Mouse (Mus musculus) liver, embryonic 15.5 days (tissue): Measurements from ENCODE around the gene Col15a1. TPM values are rescaled to one million over a fixed set of nuclear protein-coding genes. Genes with fewer than 3 reads are reported as not detected.

Source experiments
- ATAC-seq: fragments of 200-750 bp; cut with Nextera tagmentation; 2 replicates; pipeline ENCODE4 v1.8.0; 2017; ENCODE audit warnings: moderate number of reproducible peaks, mild to moderate bottlenecking, moderate library complexity; ENCODE audit not compliant: insufficient read depth
- H3K27ac ChIP-seq: fragments of 300-500 bp; sonication (generic); replicated peaks from 2 replicates; pipeline ENCODE4 v1.5.1; 2015; ENCODE audit warnings: mild to moderate bottlenecking, inconsistent platforms
- H3K27me3 ChIP-seq: fragments of 300-500 bp; sonication (generic); 2 replicates; pipeline ENCODE4 v1.6.1; 2015; ENCODE audit warnings: mild to moderate bottlenecking, inconsistent platforms
- H3K36me3 ChIP-seq: fragments of 300-500 bp; sonication (generic); replicated peaks from 2 replicates; pipeline ENCODE4 v1.6.1; 2015; ENCODE audit warnings: moderate library complexity, mild to moderate bottlenecking, inconsistent platforms
- H3K4me1 ChIP-seq: fragments of 300-500 bp; sonication (generic); replicated peaks from 2 replicates; pipeline ENCODE4 v1.6.1; 2015; ENCODE audit warnings: inconsistent platforms
- H3K4me2 ChIP-seq: fragments of 300-500 bp; sonication (generic); 2 replicates; pipeline ENCODE4 v1.6.1; 2015; ENCODE audit warnings: moderate library complexity, mild to moderate bottlenecking, inconsistent platforms
- H3K4me3 ChIP-seq: fragments of 300-500 bp; sonication (generic); replicated peaks from 2 replicates; pipeline ENCODE4 v1.5.1; 2015; ENCODE audit warnings: mild to moderate bottlenecking, inconsistent platforms
- H3K9ac ChIP-seq: fragments of 300-500 bp; sonication (generic); 2 replicates; pipeline ENCODE4 v1.6.1; 2015; ENCODE audit warnings: moderate library complexity, mild to moderate bottlenecking, inconsistent platforms
- H3K9me3 ChIP-seq: fragments of 300-500 bp; sonication (generic); replicated peaks from 2 replicates; pipeline ENCODE4 v1.6.1; 2016; ENCODE audit warnings: inconsistent platforms
- WGBS: fragments of 180-500 bp; shearing (Covaris S2); methylation state at CpG from one replicate; pipeline ENCODE4 v1.1.7; 2015; ENCODE audit warnings: mixed read lengths; ENCODE audit not compliant: insufficient replicate concordance; 5-methylcytosine and 5-hydroxymethylcytosine counted together
- polyA plus RNA-seq: library from polyadenylated mRNA; unstranded; fragments of >200 nt; fragmentation: Nextera tagmentation; extraction: Ambion mirVana; gene quantifications from 2 replicates; pipeline ENCODE4 v1.2.1, GENCODE M21; 2015

Gene Col15a1
- polyA plus RNA-seq, 1 experiment from 2014 or later, result 0.53 TPM

GRCm38 (mm10) chr4:47272452-47273130 lies 64.6 kb downstream of the Col15a1 start:
- H3K27me3 ChIP-seq, result peaks cover 10% of the 10 kb centered on the region; the same call in 1 of the 2 replicates
- WGBS, result 60% methylated on average over 9 of the region's 9 CpGs
- H3K4me3 ChIP-seq, result no peak overlapping the region
- no peak overlapping the region for H3K9ac ChIP-seq
- no peak overlapping the region for H3K27ac ChIP-seq
- H3K9me3 ChIP-seq, result no peaks in the 10 kb centered on the region
- ATAC-seq, result no peak
- H3K4me1 ChIP-seq, result no peaks in the 10 kb centered on the region
- no peak overlapping the region for H3K4me2 ChIP-seq
- H3K36me3 ChIP-seq, result no peaks in the 10 kb centered on the region

GRCm38 (mm10) chr4:47273795-47274194 lies 65.8 kb downstream of the Col15a1 start:
- ATAC-seq, result no peak
- Histone ChIP-seq H3K9me3 (no peaks in the 10 kb centered on the region), H3K4me3 (no peak overlapping the region), H3K27me3 (peaks cover 13% of the 10 kb centered on the region; the same call in 1 of the 2 replicates), H3K27ac (no peak overlapping the region), H3K4me2 (no peak overlapping the region), H3K36me3 (no peaks in the 10 kb centered on the region), H3K9ac (no peak overlapping the region), H3K4me1 (no peaks in the 10 kb centered on the region)
- WGBS, result 65% methylated on average over 8 of the region's 8 CpGs

DNA sequence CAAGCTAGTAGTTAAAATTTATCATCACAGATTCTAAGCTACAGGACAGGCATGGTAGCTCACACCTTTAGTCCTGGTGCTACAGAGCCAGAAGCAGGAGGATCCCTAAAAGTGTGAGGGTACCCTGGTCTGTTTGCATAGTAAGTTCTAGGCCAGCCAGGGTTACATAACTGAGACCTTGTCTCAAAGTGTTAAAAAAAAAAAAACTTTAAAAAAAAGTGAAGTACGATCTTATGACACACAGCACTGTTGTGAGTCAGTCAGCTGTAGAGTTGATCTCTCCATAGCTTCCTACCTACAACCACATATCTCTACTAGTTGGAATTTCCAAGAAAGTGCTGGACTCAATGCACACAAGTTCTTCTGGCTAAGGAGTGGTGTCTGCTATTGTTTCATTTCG lies 67.0 kb downstream of the Col15a1 start:
- H3K4me1 ChIP-seq, result no peaks in the 10 kb centered on the region
- no peak overlapping the region for H3K4me3 ChIP-seq
- no peak for ATAC-seq
- WGBS, result 53% methylated on average over 2 of the region's 2 CpGs
- no peak overlapping the region for H3K27ac ChIP-seq
- H3K9ac ChIP-seq, result no peak overlapping the region
- H3K9me3 ChIP-seq, result no peaks in the 10 kb centered on the region
- no peaks in the 10 kb centered on the region for H3K36me3 ChIP-seq
- H3K27me3 ChIP-seq, result peaks cover 13% of the 10 kb centered on the region; the same call in 1 of the 2 replicates
- H3K4me2 ChIP-seq, result no peak overlapping the region

DNA sequence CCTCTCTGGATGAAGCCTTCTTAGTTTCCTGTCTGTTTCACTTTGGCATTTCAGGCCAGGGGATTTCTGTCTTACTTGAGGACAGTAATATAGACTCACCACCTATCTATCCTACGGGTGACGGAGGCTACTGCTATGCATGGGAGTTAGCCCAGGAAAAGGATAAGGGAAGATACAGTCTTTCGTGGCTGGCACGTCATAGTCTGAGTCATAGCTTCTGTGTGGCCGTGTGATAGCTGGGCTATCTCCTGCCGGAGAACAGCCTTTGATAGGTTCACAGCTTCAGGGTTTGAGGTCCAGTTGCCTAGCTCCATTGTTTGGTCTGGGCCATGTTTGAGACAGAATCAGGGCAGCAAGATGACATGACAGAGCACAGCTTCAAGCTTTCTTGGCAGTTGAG lies 70.4 kb downstream of the Col15a1 start:
- H3K36me3 ChIP-seq, result no peaks in the 10 kb centered on the region
- WGBS, result 19% methylated on average over 6 of the region's 6 CpGs
- no peak overlapping the region for H3K4me2 ChIP-seq
- no peaks in the 10 kb centered on the region for H3K9me3 ChIP-seq
- H3K27me3 ChIP-seq, result peaks cover 13% of the 10 kb centered on the region; the same call in 1 of the 2 replicates
- H3K9ac ChIP-seq, result no peak overlapping the region
- no peaks in the 10 kb centered on the region for H3K4me1 ChIP-seq
- no peak overlapping the region for H3K27ac ChIP-seq
- no peak overlapping the region for H3K4me3 ChIP-seq
- no peak for ATAC-seq

GRCm38 (mm10) chr4:47279085-47279707 lies 71.2 kb downstream of the Col15a1 start:
- Histone ChIP-seq H3K9me3 (no peaks in the 10 kb centered on the region), H3K4me3 (no peak overlapping the region), H3K4me2 (no peak overlapping the region), H3K27ac (no peak overlapping the region), H3K4me1 (no peaks in the 10 kb centered on the region), H3K9ac (no peak overlapping the region), H3K27me3 (peaks cover 13% of the 10 kb centered on the region; the same call in 1 of the 2 replicates), H3K36me3 (no peaks in the 10 kb centered on the region)
- no peak for ATAC-seq
- 69% methylated on average over 10 of the region's 10 CpGs for WGBS

DNA sequence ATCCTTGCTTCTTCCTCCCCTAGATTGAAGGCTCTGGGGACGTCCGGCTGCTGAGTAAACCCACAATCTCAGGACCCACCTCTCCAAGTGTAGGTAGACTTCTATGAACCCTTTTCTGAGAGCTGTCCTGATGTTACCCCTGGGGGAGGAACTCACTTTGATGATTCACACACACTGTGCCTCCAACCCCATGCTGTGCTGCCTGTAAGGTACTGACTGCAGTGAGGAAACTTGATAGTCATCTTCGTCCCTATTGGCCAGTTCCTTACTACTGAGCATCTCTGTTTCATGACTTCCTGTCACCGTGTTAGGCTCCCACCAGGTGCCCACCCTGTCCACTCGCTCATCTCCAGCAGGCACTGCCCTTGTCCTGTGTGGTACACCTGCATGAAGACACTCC lies 72.2 kb downstream of the Col15a1 start:
- Histone ChIP-seq H3K27ac (no peak overlapping the region), H3K4me1 (peaks cover 8% of the 10 kb centered on the region; the same call in 1 of the 2 replicates), H3K4me3 (no peak overlapping the region), H3K27me3 (peaks cover 13% of the 10 kb centered on the region; the same call in 1 of the 2 replicates), H3K4me2 (no peak overlapping the region), H3K9ac (no peak overlapping the region), H3K36me3 (no peaks in the 10 kb centered on the region), H3K9me3 (no peaks in the 10 kb centered on the region)
- ATAC-seq, result no peak
- 59% methylated on average over 5 of the region's 5 CpGs for WGBS

- Histone ChIP-seq H3K9ac (no peak overlapping the region), H3K4me3 (no peak overlapping the region), H3K36me3 (no peaks in the 10 kb centered on the region), H3K9me3 (no peaks in the 10 kb centered on the region), H3K27ac (no peak overlapping the region), H3K4me2 (no peak overlapping the region), H3K4me1 (peaks cover 11% of the 10 kb centered on the region; the same call in 1 of the 2 replicates), H3K27me3 (peaks cover 5% of the 10 kb centered on the region; the same call in 1 of the 2 replicates)
- WGBS, result 49% methylated on average over 6 of the region's 6 CpGs
- ATAC-seq, result no peak
Measured at GRCm38 (mm10) chr4:47281920-47282682, 74.1 kb downstream of the Col15a1 start.

GRCm38 (mm10) chr4:47284311-47284710 lies 76.3 kb downstream of the Col15a1 start:
- Histone ChIP-seq H3K9ac (no peak overlapping the region), H3K36me3 (no peaks in the 10 kb centered on the region), H3K4me2 (no peak overlapping the region), H3K4me3 (no peak overlapping the region), H3K27me3 (no peaks in the 10 kb centered on the region), H3K9me3 (no peaks in the 10 kb centered on the region), H3K4me1 (peaks cover 11% of the 10 kb centered on the region; the same call in 1 of the 2 replicates), H3K27ac (no peak overlapping the region)
- ATAC-seq, result no peak
- 58% methylated on average over 6 of the region's 6 CpGs for WGBS

DNA sequence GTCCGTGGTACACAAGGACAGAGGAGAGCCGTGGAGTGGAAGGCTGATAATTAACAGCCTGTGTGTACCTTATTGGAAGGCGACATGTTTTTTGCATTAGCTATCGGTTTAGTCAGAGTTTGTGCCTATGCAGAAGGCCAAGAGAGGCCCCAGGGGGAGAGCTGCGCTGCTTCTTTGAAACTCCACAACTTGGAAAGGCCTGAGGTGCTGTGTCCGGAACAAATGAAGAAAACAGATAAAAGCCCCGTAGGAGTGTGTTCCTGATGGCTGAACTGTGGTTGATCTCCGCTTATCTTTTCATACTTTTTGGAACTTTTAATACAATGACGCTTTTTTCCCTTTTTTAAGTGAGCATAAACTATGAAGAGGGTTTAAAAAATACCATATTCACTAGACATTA lies 76.9 kb downstream of the Col15a1 start:
- no peak overlapping the region for H3K9ac ChIP-seq
- H3K4me2 ChIP-seq, result no peak overlapping the region
- H3K27me3 ChIP-seq, result no peaks in the 10 kb centered on the region
- ATAC-seq, result no peak
- 21% methylated on average over 9 of the region's 9 CpGs for WGBS
- peaks cover 11% of the 10 kb centered on the region; the same call in 1 of the 2 replicates for H3K4me1 ChIP-seq
- no peaks in the 10 kb centered on the region for H3K9me3 ChIP-seq
- H3K36me3 ChIP-seq, result no peaks in the 10 kb centered on the region
- H3K27ac ChIP-seq, result no peak overlapping the region
- H3K4me3 ChIP-seq, result no peak overlapping the region

- 55% methylated on average over 3 of the region's 3 CpGs for WGBS
- H3K9ac ChIP-seq, result no peak overlapping the region
- no peak overlapping the region for H3K27ac ChIP-seq
- H3K4me1 ChIP-seq, result peaks cover 18% of the 10 kb centered on the region
- no peak overlapping the region for H3K4me3 ChIP-seq
- no peaks in the 10 kb centered on the region for H3K36me3 ChIP-seq
- H3K27me3 ChIP-seq, result no peaks in the 10 kb centered on the region
- H3K4me2 ChIP-seq, result no peak overlapping the region
- ATAC-seq, result no peak
- no peaks in the 10 kb centered on the region for H3K9me3 ChIP-seq
Measured at GRCm38 (mm10) chr4:47286599-47287147, 78.7 kb downstream of the Col15a1 start.

DNA sequence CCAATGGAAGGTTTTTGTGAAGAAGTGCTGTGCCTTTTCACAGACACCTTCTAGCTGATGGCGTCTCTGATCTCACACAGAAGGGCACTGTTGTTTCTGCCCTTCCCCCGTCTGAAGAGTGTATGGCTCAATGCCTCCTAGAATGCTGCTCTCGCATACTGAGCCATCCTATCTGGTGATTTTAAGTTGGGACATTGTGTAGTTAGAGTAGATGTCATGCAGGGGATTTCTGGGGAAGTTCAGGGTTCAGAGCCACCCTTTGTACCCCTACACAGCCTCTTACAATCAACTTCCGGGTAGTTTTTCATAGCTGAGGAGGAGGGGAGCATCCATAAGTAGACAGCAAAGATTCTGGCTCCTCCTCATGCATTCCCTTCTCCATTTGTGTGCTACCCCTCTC lies 79.5 kb downstream of the Col15a1 start:
- peaks cover 18% of the 10 kb centered on the region for H3K4me1 ChIP-seq
- H3K9ac ChIP-seq, result no peak overlapping the region
- no peak overlapping the region for H3K4me2 ChIP-seq
- no peak overlapping the region for H3K4me3 ChIP-seq
- no peak for ATAC-seq
- H3K36me3 ChIP-seq, result no peaks in the 10 kb centered on the region
- 60% methylated on average over 4 of the region's 4 CpGs for WGBS
- H3K27me3 ChIP-seq, result no peaks in the 10 kb centered on the region
- H3K9me3 ChIP-seq, result no peaks in the 10 kb centered on the region
- H3K27ac ChIP-seq, result no peak overlapping the region
